Mouse (Mus musculus): ENCODE measurements around the gene H2-DMb2. TPM values are rescaled to one million over a fixed set of nuclear protein-coding genes. Genes with fewer than 3 reads are reported as not detected.
A peak's percentile ranks its signal among the peaks of the same experiment; 100 is the strongest.
"Not testable (repeated sequence)": the region's sequence is repeated elsewhere in the genome, so short reads cannot be mapped to it uniquely, and the experiment has no call there.

H2-DMb2 gene
- polyA plus RNA-seq, 1 experiment from 2014 or later = 1.6 TPM

DNA sequence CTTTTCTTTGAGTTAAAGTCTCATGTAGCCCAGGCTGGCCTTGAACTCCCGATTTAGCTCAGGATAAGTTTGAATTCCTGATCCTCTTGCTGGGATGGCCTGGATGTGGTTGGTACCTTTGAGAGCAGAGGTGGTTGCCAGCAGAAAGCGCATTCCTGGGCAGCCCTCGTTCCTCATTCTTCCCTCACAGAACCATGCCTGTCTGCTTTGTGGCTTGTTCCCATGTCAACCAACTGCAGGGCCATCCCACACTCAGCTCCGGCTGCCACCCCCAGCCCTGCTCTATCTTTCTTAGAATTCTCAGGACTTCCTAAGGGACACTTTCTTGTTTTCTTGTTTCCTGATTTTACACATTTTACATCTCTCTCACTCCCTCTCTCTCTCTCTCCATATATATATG, 1.7 kb upstream of the H2-DMb2 start:
- H3K9me3 ChIP-seq (ENCODE audit: control insufficient read depth, low read length) = no peaks in the 10 kb centered on the region
- peaks cover 17% of the 10 kb centered on the region for H3K4me1 ChIP-seq (replicated peaks; ENCODE audit: control insufficient read depth, insufficient read depth, low read length)
- H3K36me3 ChIP-seq (ENCODE audit: control insufficient read depth, insufficient read depth, low read length) = no peaks in the 10 kb centered on the region
- no peak overlapping the region for H3K9ac ChIP-seq (ENCODE audit: low read length)
- no peak for ATAC-seq (ENCODE audit: low read depth)
- no peak overlapping the region for H3K4me2 ChIP-seq (ENCODE audit: low read depth, low read length)
- 55% methylated on average over 4 of the region's 4 CpGs for WGBS
- no peak overlapping the region for H3K4me3 ChIP-seq (ENCODE audit: low read length)
- peaks cover 28% of the 10 kb centered on the region for H3K27me3 ChIP-seq (ENCODE audit: control insufficient read depth, insufficient read depth, low read depth, low read length)
- H3K27ac ChIP-seq (ENCODE audit: low read length) = no peak overlapping the region

DNA sequence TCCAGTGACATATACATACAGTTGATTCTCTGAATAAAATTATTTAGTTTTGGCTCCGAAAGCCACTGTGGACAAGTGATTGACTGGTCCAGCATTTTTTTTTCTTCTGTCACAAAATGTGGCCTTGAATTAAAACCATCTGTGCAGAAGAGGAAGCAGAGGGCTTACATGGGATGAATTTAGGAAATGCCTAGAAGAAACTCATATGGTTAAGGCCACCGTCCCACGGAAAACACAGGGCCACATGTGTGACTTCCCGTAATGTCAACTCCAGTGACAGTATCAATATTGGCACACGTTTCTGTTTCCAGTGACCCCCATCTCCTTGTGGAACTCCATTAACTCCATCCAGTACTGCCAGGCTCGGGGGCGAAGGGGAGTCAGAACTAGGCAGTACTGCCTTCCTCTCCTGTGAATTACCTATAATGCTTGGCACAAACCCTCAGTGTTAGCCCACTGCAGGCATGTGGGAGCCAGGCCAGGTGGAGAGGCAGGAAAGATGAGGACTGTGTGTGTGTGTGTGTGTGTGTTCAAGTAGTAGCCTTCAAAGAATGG, 574 bp upstream of the H2-DMb2 start:
- Histone ChIP-seq H3K4me3 (ENCODE audit: low read length) (no peak overlapping the region), H3K9ac (ENCODE audit: low read length) (no peak overlapping the region), H3K36me3 (ENCODE audit: control insufficient read depth, insufficient read depth, low read length) (no peaks in the 10 kb centered on the region), H3K4me1 (replicated peaks; ENCODE audit: control insufficient read depth, insufficient read depth, low read length) (peaks cover 17% of the 10 kb centered on the region), H3K9me3 (ENCODE audit: control insufficient read depth, low read length) (no peaks in the 10 kb centered on the region), H3K27ac (ENCODE audit: low read length) (peak overlapping the region; percentile 59), H3K4me2 (ENCODE audit: low read depth, low read length) (peak overlapping the region; percentile 29; the same call in 1 of the 2 replicates), H3K27me3 (ENCODE audit: control insufficient read depth, insufficient read depth, low read depth, low read length) (peaks cover 28% of the 10 kb centered on the region)
- WGBS = 52% methylated on average over 7 of the region's 7 CpGs
- peak; percentile 30; the same call in 1 of the 2 replicates for ATAC-seq (ENCODE audit: low read depth)

DNA sequence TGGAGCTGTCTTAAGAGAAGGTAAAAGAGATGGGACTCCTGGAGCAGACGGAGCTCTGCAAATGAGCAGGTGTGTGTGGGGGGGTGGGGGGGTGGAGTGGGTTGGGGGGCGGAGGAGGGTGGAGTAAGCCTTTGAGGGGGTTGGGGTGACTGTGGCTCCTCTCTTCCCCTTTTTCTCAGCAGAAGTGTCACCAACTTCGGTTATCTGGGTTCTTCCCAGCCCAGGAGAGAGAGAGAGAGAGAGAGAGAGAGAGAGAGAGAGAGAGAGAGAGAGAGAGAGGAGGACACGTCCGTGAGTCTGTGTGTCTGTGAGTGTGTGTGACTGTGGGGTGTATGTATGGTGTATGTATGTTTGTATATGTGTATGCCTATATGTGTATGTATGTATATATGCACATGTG, 354 bp downstream of the H2-DMb2 start:
- 59% methylated on average over 4 of the region's 5 CpGs for WGBS
- Histone ChIP-seq H3K36me3 (ENCODE audit: control insufficient read depth, insufficient read depth, low read length) (no peaks in the 10 kb centered on the region), H3K4me3 (ENCODE audit: low read length) (no peak overlapping the region), H3K9me3 (ENCODE audit: control insufficient read depth, low read length) (no peaks in the 10 kb centered on the region), H3K9ac (ENCODE audit: low read length) (no peak overlapping the region), H3K4me2 (ENCODE audit: low read depth, low read length) (0 out of 2 replicates have a peak overlapping the region, but pooled peaks have one; percentile 29), H3K27ac (ENCODE audit: low read length) (no peak overlapping the region), H3K4me1 (replicated peaks; ENCODE audit: control insufficient read depth, insufficient read depth, low read length) (peaks cover 17% of the 10 kb centered on the region), H3K27me3 (ENCODE audit: control insufficient read depth, insufficient read depth, low read depth, low read length) (peaks cover 20% of the 10 kb centered on the region)
- ATAC-seq (ENCODE audit: low read depth) = no peak

DNA sequence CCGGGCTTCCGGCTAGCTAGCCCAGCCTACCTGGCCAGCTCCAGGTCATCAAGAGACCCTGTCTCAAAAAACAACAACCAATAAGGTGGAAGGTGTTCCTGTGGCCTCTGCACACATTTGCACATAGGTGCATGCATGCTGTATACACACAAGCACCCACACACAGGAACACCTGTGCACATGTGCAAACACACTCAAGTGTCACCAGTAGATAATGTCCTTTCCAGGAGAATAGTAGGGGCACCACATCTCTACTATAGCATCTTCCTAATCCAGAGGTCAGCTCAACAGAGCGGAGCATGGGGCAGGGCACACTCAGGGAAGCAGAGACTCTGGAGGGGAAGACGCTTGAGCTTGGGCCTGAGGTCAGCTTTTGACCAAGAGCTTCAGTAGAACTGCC, 1.1 kb downstream of the H2-DMb2 start:
- Histone ChIP-seq H3K27me3 (ENCODE audit: control insufficient read depth, insufficient read depth, low read depth, low read length) (peaks cover 14% of the 10 kb centered on the region), H3K4me1 (replicated peaks; ENCODE audit: control insufficient read depth, insufficient read depth, low read length) (peaks cover 17% of the 10 kb centered on the region)
- ATAC-seq (ENCODE audit: low read depth); H3K4me3 ChIP-seq (ENCODE audit: low read length); H3K27ac ChIP-seq (ENCODE audit: low read length); H3K4me2 ChIP-seq (ENCODE audit: low read depth, low read length); H3K9ac ChIP-seq (ENCODE audit: low read length); H3K9me3 ChIP-seq (ENCODE audit: control insufficient read depth, low read length); H3K36me3 ChIP-seq (ENCODE audit: control insufficient read depth, insufficient read depth, low read length): not testable (repeated sequence)
- 84% methylated on average over 4 of the region's 4 CpGs for WGBS

GRCm38 (mm10) chr17:34144960-34145371, 1.9 kb downstream of the H2-DMb2 start:
- H3K4me2 ChIP-seq (ENCODE audit: low read depth, low read length) = no peak overlapping the region
- H3K36me3 ChIP-seq (ENCODE audit: control insufficient read depth, insufficient read depth, low read length) = no peaks in the 10 kb centered on the region
- H3K4me3 ChIP-seq (ENCODE audit: low read length) = no peak overlapping the region
- H3K27me3 ChIP-seq (ENCODE audit: control insufficient read depth, insufficient read depth, low read depth, low read length) = peaks cover 8% of the 10 kb centered on the region
- peaks cover 11% of the 10 kb centered on the region for H3K4me1 ChIP-seq (replicated peaks; ENCODE audit: control insufficient read depth, insufficient read depth, low read length)
- WGBS = 72% methylated on average over 3 of the region's 3 CpGs
- H3K27ac ChIP-seq (ENCODE audit: low read length) = no peak overlapping the region
- no peaks in the 10 kb centered on the region for H3K9me3 ChIP-seq (ENCODE audit: control insufficient read depth, low read length)
- ATAC-seq (ENCODE audit: low read depth) = no peak
- no peak overlapping the region for H3K9ac ChIP-seq (ENCODE audit: low read length)

GRCm38 (mm10) chr17:34152923-34153322, 9.8 kb downstream of the H2-DMb2 start, which contains the start of gene H2-DMb1:
Gene H2-DMb1 (plus strand): TSS chr17:34153072.
- Histone ChIP-seq H3K27ac (ENCODE audit: low read length) (no peak within 1 kb of the TSS), H3K36me3 (ENCODE audit: control insufficient read depth, insufficient read depth, low read length) (no peaks in the 10 kb centered on the region), H3K9me3 (ENCODE audit: control insufficient read depth, low read length) (no peaks in the 10 kb centered on the region), H3K4me3 (ENCODE audit: low read length) (no peak within 1 kb of the TSS), H3K27me3 (ENCODE audit: control insufficient read depth, insufficient read depth, low read depth, low read length) (no peaks in the 10 kb centered on the region), H3K4me2 (ENCODE audit: low read depth, low read length) (0 out of 2 replicates have a peak within 1 kb of the TSS, but pooled peaks have one; percentile 18), H3K9ac (ENCODE audit: low read length) (no peak within 1 kb of the TSS), H3K4me1 (replicated peaks; ENCODE audit: control insufficient read depth, insufficient read depth, low read length) (no peaks in the 10 kb centered on the region)
- 47% methylated on average over 4 of the region's 4 CpGs for whole genome bisulfite sequencing
- peak; percentile 71 for ATAC-seq (ENCODE audit: low read depth)

DNA sequence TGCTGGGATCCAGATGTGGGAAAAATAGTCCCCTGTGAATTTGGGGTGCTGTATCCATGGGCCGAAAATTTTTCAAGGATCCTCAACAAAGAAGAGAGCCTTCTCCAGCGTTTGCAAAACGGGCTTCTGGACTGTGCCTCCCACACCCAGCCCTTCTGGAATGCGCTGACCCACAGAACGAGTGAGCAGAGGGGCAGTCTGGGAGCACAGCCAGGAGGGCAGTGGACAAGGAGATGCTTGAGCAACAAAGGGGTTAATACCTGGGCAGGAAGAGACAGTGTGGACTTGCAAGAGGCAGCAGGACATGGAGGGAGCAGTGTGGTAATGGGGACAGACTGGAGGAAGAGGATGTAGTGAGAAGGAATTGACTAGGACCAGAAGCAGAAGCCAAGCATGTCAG, 12.4 kb downstream of the H2-DMb2 start:
- 28% methylated on average over 5 of the region's 5 CpGs for WGBS
- no peak overlapping the region for H3K4me2 ChIP-seq (ENCODE audit: low read depth, low read length)
- no peaks in the 10 kb centered on the region for H3K27me3 ChIP-seq (ENCODE audit: control insufficient read depth, insufficient read depth, low read depth, low read length)
- no peaks in the 10 kb centered on the region for H3K36me3 ChIP-seq (ENCODE audit: control insufficient read depth, insufficient read depth, low read length)
- no peak overlapping the region for H3K4me3 ChIP-seq (ENCODE audit: low read length)
- H3K4me1 ChIP-seq (replicated peaks; ENCODE audit: control insufficient read depth, insufficient read depth, low read length) = no peaks in the 10 kb centered on the region
- ATAC-seq (ENCODE audit: low read depth) = no peak
- H3K9ac ChIP-seq (ENCODE audit: low read length) = no peak overlapping the region
- H3K9me3 ChIP-seq (ENCODE audit: control insufficient read depth, low read length) = no peaks in the 10 kb centered on the region
- H3K27ac ChIP-seq (ENCODE audit: low read length) = no peak overlapping the region

DNA sequence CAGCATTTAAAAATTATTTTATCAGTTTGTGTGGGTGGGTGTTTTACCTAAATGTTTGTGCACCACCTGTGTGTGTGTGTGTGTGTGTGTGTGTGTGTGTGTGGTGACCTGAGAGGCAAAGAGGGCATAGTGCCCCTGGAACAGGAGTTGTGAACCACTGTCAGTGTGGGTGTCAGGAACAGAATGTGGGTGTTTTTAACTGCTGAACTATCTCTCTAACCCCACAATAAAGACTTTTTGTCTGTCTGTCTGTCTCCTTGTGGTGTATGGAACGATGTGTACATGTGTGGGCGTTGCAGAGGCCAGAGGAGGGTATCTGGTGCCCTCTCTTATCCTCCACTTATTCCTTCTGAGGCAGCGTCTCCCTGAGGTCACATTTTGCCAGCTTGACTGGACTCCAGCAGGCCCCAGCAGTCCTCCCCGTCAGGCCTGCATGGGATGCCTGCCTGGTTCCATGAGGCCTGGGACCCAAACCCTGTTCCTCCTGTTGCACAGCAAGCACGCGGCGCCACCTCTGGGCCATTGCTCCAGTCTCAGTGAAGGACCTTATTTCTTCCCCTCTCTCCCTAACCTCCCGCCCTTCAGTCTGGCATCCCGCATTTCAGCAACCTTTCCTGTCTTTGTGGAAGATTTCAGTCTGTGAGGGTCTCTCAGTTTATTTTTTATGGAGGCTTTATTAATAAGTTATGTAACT, 21.2 kb downstream of the H2-DMb2 start:
- Histone ChIP-seq H3K4me1 (replicated peaks; ENCODE audit: control insufficient read depth, insufficient read depth, low read length) (no peaks in the 10 kb centered on the region), H3K27ac (ENCODE audit: low read length) (no peak overlapping the region), H3K36me3 (ENCODE audit: control insufficient read depth, insufficient read depth, low read length) (no peaks in the 10 kb centered on the region), H3K27me3 (ENCODE audit: control insufficient read depth, insufficient read depth, low read depth, low read length) (no peaks in the 10 kb centered on the region; the same call in 1 of the 2 replicates), H3K9ac (ENCODE audit: low read length) (no peak overlapping the region), H3K4me3 (ENCODE audit: low read length) (no peak overlapping the region), H3K9me3 (ENCODE audit: control insufficient read depth, low read length) (0 out of 2 replicates have a peak, but pooled peaks cover 2% of the 10 kb centered on the region), H3K4me2 (ENCODE audit: low read depth, low read length) (no peak overlapping the region)
- 35% methylated on average over 9 of the region's 9 CpGs for WGBS
- no peak for ATAC-seq (ENCODE audit: low read depth)

- Histone ChIP-seq H3K9me3 (ENCODE audit: control insufficient read depth, low read length) (0 out of 2 replicates have a peak, but pooled peaks cover 2% of the 10 kb centered on the region), H3K4me2 (ENCODE audit: low read depth, low read length) (no peak overlapping the region), H3K4me3 (ENCODE audit: low read length) (no peak overlapping the region), H3K27me3 (ENCODE audit: control insufficient read depth, insufficient read depth, low read depth, low read length) (no peaks in the 10 kb centered on the region; the same call in none of the 2 replicates), H3K36me3 (ENCODE audit: control insufficient read depth, insufficient read depth, low read length) (no peaks in the 10 kb centered on the region), H3K9ac (ENCODE audit: low read length) (no peak overlapping the region), H3K27ac (ENCODE audit: low read length) (no peak overlapping the region), H3K4me1 (replicated peaks; ENCODE audit: control insufficient read depth, insufficient read depth, low read length) (no peaks in the 10 kb centered on the region)
- ATAC-seq (ENCODE audit: low read depth) = no peak
- WGBS = 72% methylated on average over 6 of the region's 6 CpGs
Observed at GRCm38 (mm10) chr17:34165033-34165730, 22.1 kb downstream of the H2-DMb2 start.

Data from lung, embryonic 16.5 days (tissue).